Mouse (Mus musculus) right cerebral cortex, postnatal 14 days (tissue): ENCODE measurements around the gene Cps1.

Experiments
- DNase-seq: peaks from one replicate; pipeline ENCODE4 v3.0.0; 2022

Cps1 gene

DNA sequence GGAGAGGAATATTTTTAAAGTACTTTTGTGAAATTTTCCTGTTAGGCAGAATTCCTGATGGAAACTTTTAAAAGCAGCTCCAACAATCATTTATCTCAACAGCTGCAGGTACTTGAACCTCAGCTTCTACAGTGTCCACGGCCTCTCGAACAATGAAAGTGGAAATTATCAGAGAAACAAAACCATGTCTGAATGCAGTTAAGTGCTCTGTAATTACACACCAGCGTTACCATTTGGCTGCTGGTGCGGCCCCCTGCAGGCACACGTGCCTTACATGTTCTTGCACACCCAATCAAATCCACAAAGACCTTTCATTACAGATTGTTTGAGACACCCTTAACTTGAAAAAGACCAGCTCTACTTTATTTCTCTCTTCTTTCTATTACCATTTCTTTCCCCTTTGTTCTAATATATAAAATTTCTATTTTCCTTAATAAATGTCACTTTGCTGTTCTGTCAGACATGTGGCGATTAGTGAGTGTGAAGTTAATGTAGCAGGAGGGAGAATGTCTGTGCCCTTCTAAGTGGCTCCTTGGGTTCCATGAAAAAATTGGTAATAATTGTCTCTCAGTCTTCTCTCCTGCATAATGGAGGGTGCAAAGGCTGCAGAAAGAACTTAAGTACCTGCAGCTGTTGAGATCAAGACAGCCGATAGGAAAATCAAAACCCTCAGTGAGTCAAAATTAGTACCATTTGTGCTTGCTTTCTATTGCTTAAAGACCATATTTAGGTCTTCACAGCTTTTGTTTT is 112.8 kb downstream of the Cps1 start:
- DNase-seq, result no peak

GRCm38 (mm10) chr1:67238446-67238845 is 115.6 kb downstream of the Cps1 start:
- DNase-seq, result no peak

- DNase-seq, result no peak
Observed at GRCm38 (mm10) chr1:67238941-67239340, 116.1 kb downstream of the Cps1 start.

GRCm38 (mm10) chr1:67265222-67265621 is 142.4 kb downstream of the Cps1 start:
- DNase-seq, result no peak

GRCm38 (mm10) chr1:67267972-67268371 is 145.1 kb downstream of the Cps1 start:
- no peak for DNase-seq

GRCm38 (mm10) chr1:67268450-67268849 is 145.6 kb downstream of the Cps1 start:
- DNase-seq, result no peak

- DNase-seq, result no peak
Observed at GRCm38 (mm10) chr1:67276270-67276669, 153.4 kb downstream of the Cps1 start.
